Mouse (Mus musculus) left cerebral cortex, postnatal 25 days (tissue): Measurements from ENCODE around the gene Smoc1. TPM values are rescaled to one million over a fixed set of nuclear protein-coding genes. Genes with fewer than 3 reads are reported as not detected.

Experiments
- DNase-seq, 2 experiments: peaks; one replicate each; pipeline ENCODE4 v3.0.0; 2022; ENCODE audit warnings: low spot score in 2 of 2, mixed read lengths in 1 of 2
- intact Hi-C: fragments of 180-260 bp; cut with DNase I; formaldehyde crosslinking; loops from one replicate; pipeline ENCODE4 v1.15.1; 2025
- total RNA-seq, 2 experiments: library from RNA; stranded (reverse); gene quantifications; 2 replicates each; pipeline ENCODE4 v1.2.3; 2021

Gene Smoc1
- total RNA-seq, 2 experiments from 2014 or later: 7.3 to 9.3 TPM

- DNase-seq: no peak
- intact Hi-C loops: no loop called here
These were observed 7.2 kb upstream of the Smoc1 start for GRCm38 (mm10) chr12:81019280-81019935.

DNA sequence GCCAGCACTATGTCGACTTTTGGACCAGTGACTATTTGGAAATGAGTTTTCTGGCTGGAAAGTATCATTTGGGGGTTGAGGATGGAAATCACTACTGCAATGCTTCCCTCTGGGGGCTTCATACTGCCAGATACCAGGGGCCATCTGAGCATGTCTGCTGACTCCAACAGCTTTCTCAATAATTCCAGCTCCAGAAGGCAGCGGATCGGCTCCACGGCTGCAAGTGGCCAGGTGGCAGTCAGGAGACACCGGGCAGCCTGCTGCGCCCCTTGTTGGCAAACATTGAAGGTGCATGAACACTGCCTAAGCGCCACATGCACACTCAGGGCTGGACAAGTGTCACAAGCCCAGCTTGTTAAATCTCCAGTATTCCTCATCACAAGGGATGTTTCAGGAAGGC is 2.2 kb upstream of the Smoc1 start:
- no peak for DNase-seq
- intact Hi-C loops: no loop called here

DNA sequence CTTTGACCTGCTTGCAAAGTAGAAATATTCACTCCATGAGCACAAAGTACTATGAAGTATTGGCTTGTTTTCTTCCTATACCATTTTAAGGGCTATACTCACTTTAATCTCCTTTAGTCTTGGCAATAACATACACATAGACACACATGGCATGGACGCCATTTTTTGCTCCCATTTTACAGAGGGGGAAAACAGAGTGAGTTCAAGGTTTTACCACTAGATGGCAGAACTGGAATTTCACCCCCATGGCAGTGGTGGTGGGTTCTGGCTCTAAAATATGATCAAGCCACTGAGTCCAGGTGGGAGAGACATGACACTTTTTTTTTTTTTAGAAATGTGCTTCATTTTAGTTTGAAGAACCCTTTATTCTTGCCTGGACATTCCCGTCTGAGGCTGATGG is 1.6 kb upstream of the Smoc1 start:
- DNase-seq: no peak
- intact Hi-C loops: no loop called here

DNA sequence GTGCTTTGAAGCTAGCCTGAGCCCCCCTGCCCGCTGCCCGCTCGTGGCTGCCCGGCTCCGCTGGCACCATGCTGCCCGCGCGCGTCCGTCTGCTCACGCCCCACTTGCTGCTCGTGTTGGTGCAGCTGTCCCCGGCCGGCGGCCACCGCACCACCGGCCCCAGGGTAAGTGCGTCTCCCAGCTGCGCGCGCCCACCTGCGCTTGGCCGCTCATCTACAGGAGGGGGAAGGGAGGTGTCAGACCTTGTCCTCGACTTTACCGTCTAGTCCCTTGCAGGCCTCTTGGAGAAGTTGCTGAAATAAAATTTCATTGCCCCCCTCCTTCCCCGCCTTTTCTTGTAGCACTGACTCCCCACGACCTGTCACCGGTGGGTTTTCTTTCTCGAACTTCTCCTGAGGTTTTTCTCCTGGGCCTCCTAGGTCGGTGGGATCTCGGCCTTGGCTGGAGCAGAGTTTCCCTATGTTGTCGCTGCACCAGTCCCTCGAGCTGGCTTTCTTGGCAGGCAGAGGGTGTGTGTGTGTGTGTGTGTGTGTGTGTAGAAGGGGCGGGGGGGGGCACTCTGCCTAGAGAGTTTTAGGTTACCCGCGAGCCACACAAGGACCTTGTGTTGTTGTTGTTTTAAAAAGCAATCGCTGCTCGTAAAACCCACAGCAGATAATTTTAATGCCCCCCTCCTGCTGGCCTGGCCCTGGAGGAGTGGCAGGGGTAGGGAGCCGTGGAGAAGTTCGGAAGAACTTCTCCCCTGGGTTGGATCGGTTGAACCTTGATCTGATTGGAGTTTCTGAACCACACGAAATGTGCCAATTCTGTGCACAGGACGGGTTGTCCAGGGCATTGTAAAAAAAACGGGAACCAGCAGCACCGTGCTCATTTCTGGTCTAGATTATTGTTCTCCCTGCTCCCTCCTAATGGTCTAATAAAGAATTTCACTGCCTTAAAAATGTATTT is 661 bp downstream of the Smoc1 start:
- DNase-seq: peak in 1 of 2 experiments; percentile 1
- intact Hi-C loops: no loop called here

- intact Hi-C loops: no loop called here
- DNase-seq: no peak
These were observed 1.8 kb downstream of the Smoc1 start for GRCm38 (mm10) chr12:81028291-81028920.

DNA sequence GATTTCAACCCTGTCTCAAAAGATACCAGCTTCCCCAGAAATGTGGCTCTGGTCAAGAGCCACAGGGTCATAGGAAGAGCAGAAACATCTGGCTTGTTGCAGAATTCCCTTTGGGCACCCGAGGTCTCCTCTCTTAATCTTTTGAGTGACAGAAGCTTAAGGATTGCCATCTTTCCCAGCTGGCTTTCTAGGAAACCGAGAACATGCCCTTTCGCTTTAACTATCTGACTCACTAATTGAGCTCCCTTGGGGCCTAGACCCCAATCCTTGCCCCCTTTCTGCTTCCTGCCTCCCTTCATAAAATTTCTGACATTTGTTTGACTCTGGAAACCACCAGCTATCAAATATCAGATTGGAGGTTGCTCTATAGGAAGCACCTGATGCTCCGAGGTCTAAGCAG is 3.1 kb downstream of the Smoc1 start:
- intact Hi-C loops: no loop called here

GRCm38 (mm10) chr12:81031579-81031978 is 5.0 kb downstream of the Smoc1 start:
- intact Hi-C loops: no loop called here

More for the DNA sequence above, 3.1 kb downstream of the Smoc1 start:
- no peak for DNase-seq

GRCm38 (mm10) chr12:81033389-81034041 is 6.9 kb downstream of the Smoc1 start:
- intact Hi-C loops: no loop called here

More at GRCm38 (mm10) chr12:81031579-81031978, 5.0 kb downstream of the Smoc1 start:
- DNase-seq: peak; percentile 5 to 9

DNA sequence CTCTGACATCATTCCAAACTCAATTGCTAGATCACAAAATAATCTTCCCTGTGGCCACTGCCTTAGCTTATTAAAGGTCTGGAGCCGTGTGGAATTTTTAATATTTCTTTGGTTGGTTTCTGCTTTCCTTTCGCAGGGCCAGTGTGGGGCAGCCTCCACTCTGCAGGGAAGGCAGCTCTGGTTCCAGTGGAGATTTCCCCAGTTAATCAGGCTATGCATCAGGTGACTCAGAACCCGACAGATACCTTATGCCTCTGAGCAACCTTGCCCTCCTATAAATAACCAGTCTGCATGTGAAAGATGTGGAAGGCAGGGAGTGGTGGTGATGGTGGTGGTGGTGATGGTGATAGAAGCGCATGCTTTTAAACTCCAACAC is 7.4 kb downstream of the Smoc1 start:
- DNase-seq: no peak
- intact Hi-C loops: no loop called here

More at GRCm38 (mm10) chr12:81033389-81034041, 6.9 kb downstream of the Smoc1 start:
- peak; percentile 14 to 40 for DNase-seq

DNA sequence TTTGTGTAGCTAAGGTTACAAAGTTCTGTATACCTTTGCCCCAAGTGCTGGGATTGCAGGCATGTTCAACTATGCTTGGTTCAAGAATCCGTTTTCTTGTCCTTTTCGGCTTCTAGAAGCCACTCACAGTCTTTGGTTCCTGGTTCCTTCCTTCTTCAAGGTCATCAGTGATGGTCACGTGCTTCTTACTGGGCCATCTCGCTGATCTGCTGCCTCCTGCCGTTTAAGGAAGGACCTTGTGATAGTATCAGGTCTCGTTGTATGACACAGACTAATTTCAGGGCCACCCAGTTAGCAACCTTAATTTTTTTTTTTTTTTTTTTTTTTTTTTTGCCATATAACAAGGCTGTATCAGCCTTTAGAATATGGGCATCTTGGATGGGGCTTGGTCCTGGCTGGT is 9.2 kb downstream of the Smoc1 start:
- DNase-seq: no peak
- intact Hi-C loops: no loop called here

DNA sequence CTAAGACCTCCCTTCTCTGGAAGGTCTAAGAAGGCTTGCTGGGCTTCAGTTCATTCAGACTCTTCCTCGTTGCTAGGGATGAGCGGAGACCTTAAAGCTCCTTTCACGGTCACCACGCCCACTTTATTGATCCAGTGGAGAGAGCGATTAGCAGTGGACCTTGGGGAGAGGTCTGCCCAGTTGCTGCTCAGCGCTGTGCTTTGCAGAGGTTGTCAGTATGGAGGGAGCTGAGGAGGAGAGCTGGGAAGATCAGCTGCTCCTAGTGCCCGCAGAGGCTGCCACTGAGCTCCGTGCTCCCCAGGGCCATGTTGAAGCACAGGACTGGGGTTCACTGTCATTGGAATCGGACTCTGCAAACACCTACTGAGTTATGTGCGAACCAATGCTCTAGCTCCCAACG is 17.0 kb downstream of the Smoc1 start:
- DNase-seq: no peak
- intact Hi-C loops: no loop called here

DNA sequence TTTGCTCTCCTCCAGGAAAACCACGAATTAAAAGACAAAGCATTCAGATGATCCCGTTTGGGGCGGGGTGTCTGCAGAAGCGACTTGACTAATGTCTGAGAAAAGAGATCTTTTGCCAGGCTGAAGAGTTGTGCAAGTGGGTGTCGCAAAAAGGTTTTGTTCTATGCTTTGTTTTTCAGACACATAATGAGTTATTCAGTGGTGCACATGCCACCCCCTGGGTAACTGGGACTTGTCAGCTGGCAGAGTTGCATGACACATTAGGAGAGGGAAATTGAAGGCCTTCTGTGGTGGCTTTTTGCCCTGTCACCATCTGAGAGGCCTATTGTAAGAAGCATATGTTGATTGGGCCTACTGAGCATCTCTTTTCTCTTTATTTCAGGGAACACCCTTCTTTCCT is 20.3 kb downstream of the Smoc1 start:
- no peak for DNase-seq
- intact Hi-C loops: no loop called here

DNA sequence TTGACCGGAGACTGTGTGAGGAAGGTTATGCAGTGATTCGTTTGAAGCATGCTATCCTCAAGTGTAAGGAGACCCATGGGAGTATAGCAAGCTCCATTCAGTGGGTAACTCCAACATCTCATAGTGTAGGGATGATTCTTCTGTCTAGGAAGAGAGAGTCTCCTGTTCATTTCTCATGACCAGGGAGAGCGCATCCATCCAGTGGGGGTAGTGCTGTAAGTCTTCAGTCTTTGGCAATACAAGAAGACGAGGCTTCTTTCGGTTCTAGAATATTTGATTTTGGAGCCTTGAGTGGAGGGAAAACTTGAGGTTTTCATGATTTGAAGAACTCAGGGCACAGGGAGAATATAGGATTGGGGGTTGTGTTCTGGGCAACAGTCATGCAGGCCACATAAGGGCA is 23.1 kb downstream of the Smoc1 start:
- no peak for DNase-seq
- intact Hi-C loops: no loop called here

GRCm38 (mm10) chr12:81055000-81055705 is 28.5 kb downstream of the Smoc1 start:
- intact Hi-C loops: no loop called here
- DNase-seq: no peak

DNA sequence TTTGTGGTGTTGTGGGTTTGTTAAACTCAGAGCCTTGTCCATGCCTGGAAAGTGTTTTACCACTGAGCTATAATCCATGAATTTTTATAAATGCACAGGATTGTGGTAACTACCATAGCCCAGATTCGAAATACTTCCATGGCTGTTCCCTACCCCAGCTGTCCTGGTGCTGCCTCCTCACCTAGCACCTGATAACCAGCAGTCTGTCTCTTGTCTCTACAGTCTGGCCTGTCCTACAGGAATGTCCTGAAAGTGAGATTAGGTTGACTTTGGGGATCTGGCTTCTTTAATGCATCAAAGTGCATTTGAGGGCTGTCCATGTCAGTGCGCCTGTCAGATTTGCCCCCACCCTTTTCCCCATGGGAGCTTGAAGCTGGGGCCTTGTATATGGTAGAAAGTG is 29.2 kb downstream of the Smoc1 start:
- no peak for DNase-seq
- intact Hi-C loops: no loop called here

GRCm38 (mm10) chr12:81057619-81058018 is 31.0 kb downstream of the Smoc1 start:
- DNase-seq: no peak
- intact Hi-C loops: no loop called here

DNA sequence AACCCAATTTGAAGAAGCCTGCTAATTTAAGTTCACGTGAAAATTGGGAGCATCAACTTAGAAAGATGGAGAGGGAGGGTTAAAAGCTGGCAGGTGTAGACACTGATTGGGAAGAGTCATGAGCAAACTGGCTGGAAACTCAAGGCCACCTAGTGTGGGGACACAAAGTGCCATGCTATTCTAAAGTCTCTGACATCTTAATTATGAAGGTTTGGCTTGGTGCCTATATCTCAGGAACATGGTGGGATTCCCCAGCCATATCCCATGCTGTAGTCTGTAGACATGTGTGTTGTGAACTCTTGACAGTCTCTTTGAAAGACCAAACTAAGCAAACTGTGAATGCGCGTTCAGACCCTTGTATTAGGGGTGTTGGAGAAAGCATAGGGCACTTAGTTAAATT is 32.0 kb downstream of the Smoc1 start:
- intact Hi-C loops: no loop called here
- DNase-seq: no peak

DNA sequence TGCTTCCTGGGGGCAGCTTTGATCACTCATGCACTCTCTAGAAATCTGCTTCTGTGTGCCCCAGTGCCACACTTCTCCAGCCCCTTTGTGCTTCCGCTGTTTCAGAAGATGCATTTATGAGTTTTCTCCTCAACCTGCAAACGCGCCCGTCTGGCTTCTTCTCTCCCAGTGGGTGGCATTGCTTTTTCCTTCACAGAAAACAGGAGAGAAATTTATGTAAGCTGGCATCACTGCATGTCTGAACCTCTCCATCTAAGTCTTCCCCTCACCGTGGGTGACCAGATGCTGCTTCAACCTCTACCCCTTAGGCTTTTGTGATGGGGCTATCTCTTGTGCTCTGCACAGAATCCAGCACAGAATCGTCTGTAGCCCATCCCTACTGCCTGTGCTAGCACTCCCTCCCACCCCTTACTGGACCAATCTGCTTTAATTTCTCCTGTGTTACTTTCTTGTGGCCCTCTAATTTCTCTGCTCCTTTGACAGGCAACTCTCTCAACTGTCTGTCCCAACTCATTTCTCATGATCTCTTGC is 35.3 kb downstream of the Smoc1 start:
- peak; percentile 10 to 51 for DNase-seq
- intact Hi-C loops: no loop called here

- intact Hi-C loops: no loop called here
- DNase-seq: no peak
These were observed 36.8 kb downstream of the Smoc1 start for GRCm38 (mm10) chr12:81063336-81063955.
